Mouse (Mus musculus) limb, embryonic 11.5 days (tissue): ENCODE measurements at regions not wholly inside any gene's neighbourhood (a gene's known extent, or its start where the extent isn't known, plus 50 kb on each side); places are given as distances from the start of the nearest gene placed in this dataset.
A peak's percentile ranks its signal among the peaks of the same experiment; 100 is the strongest.

Experiments
- ATAC-seq: fragments of 200-750 bp; cut with Nextera tagmentation; 2 replicates; pipeline ENCODE4 v1.8.0; 2017; ENCODE audit warnings: low read depth; ENCODE audit not compliant: insufficient number of reproducible peaks, low FRiP score, low TSS enrichment
- DNase-seq: peaks from one replicate; pipeline ENCODE4 v3.0.0-alpha.2; 2015; ENCODE audit warnings: low spot score
- H3K27ac ChIP-seq: fragments of 300-500 bp; sonication (generic); replicated peaks from 2 replicates; pipeline ENCODE4 v1.5.1; 2014; ENCODE audit warnings: low read depth, mild to moderate bottlenecking, low read length
- H3K27me3 ChIP-seq: fragments of 300-500 bp; sonication (generic); 2 replicates; pipeline ENCODE4 v1.6.1; 2014; ENCODE audit warnings: mild to moderate bottlenecking, low read length, mixed read lengths; ENCODE audit not compliant: control insufficient read depth, insufficient read depth
- H3K36me3 ChIP-seq: fragments of 300-500 bp; sonication (generic); 2 replicates; pipeline ENCODE4 v1.6.1; 2014; ENCODE audit warnings: mild to moderate bottlenecking, low read length, moderate library complexity, mixed read lengths; ENCODE audit not compliant: control insufficient read depth, insufficient read depth
- H3K4me1 ChIP-seq: fragments of 300-500 bp; sonication (generic); 2 replicates; pipeline ENCODE4 v1.6.1; 2014; ENCODE audit warnings: low read length, mixed read lengths; ENCODE audit not compliant: control insufficient read depth, insufficient read depth
- H3K4me2 ChIP-seq: fragments of 300-500 bp; sonication (generic); 2 replicates; pipeline ENCODE4 v1.6.1; 2014; ENCODE audit warnings: low read depth, mild to moderate bottlenecking, moderate library complexity; ENCODE audit not compliant: severe bottlenecking
- H3K4me3 ChIP-seq: fragments of 300-500 bp; sonication (generic); 2 replicates; pipeline ENCODE4 v1.5.1; 2014; ENCODE audit warnings: low read depth, low read length
- H3K9ac ChIP-seq: fragments of 300-500 bp; sonication (generic); 2 replicates; pipeline ENCODE4 v1.6.1; 2014; ENCODE audit warnings: mild to moderate bottlenecking, low read length
- H3K9me3 ChIP-seq: fragments of 300-500 bp; sonication (generic); 2 replicates; pipeline ENCODE4 v1.6.1; 2016; ENCODE audit warnings: low read length; ENCODE audit not compliant: control insufficient read depth
- WGBS: fragments of 180-500 bp; shearing (Covaris S2); extraction: QIAGEN DNeasy Blood & Tissue Kit; methylation state at CpG from one replicate; pipeline ENCODE4 v1.1.7; 2014; 5-methylcytosine and 5-hydroxymethylcytosine counted together

DNA sequence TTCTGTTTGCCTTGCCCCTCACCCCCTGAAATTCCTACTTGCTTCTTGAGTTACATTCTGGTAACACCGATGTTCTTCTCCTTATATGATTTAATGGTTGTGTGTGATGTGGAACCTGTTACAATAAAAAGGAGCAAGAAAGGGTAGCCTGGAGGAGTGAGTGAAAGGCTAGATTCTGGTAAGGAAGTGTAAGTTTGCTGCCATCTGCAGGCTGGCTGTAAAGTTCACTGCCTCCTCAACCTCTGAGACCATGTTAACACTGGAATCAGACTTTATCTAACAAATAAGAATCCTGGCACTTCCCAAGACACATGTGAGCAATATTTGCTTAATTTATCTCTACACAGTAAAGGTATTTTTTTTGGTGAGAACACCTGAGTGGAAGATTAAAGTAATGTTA, 980.9 kb downstream of the Galc start:
- Histone ChIP-seq H3K27ac (no peak overlapping the region), H3K9ac (no peak overlapping the region), H3K4me3 (no peak overlapping the region), H3K9me3 (no peaks in the 10 kb centered on the region), H3K36me3 (no peaks in the 10 kb centered on the region), H3K4me2 (no peak overlapping the region), H3K4me1 (no peaks in the 10 kb centered on the region), H3K27me3 (no peaks in the 10 kb centered on the region)
- no peak for ATAC-seq
- DNase-seq = peak; percentile 29
- 45% methylated on average over 1 of the region's 1 CpGs for WGBS
